Mouse (Mus musculus) ES-E14 (cell line): ENCODE results near the gene Nfic. TPM values are rescaled to one million over a fixed set of nuclear protein-coding genes. Genes with fewer than 3 reads are reported as not detected.
A peak's percentile ranks its signal among the peaks of the same experiment; 100 is the strongest.

Source experiments
- DNase-seq: peaks from one replicate; pipeline ENCODE4 v3.0.0-alpha.2; 2013; ENCODE audit warnings: low read depth, low spot score
- H3K27ac ChIP-seq: 2 replicates; pipeline ENCODE4 v1.5.1; 2012; ENCODE audit warnings: low read depth, mild to moderate bottlenecking, low read length, moderate library complexity, mixed read lengths; ENCODE audit not compliant: poor library complexity, insufficient read depth, severe bottlenecking
- H3K36me3 ChIP-seq: 2 replicates; pipeline ENCODE4 v1.6.1; 2012; ENCODE audit warnings: mild to moderate bottlenecking, low read length, moderate library complexity, mixed read lengths; ENCODE audit not compliant: control insufficient read depth, poor library complexity, insufficient read depth, severe bottlenecking
- H3K4me1 ChIP-seq, 2 experiments: fragments of 150-350 bp in 1 of 2; sonication (generic) in 1 of 2; 2 replicates each; pipeline ENCODE4 v1.6.1; 2012; ENCODE audit warnings: low read length in 2 of 2, mild to moderate bottlenecking in 1 of 2, mixed read lengths in 1 of 2; ENCODE audit not compliant: control insufficient read depth in 2 of 2, insufficient read depth in 2 of 2, poor library complexity in 1 of 2
- H3K4me3 ChIP-seq, 2 experiments: fragments of 150-350 bp in 1 of 2; sonication (generic) in 1 of 2; 2 replicates each; pipeline ENCODE4 v1.5.1; 2012; ENCODE audit warnings: low read length in 2 of 2, low read depth in 1 of 2, mild to moderate bottlenecking in 1 of 2, mixed read lengths in 1 of 2; ENCODE audit not compliant: insufficient read depth in 1 of 2, poor library complexity in 1 of 2, severe bottlenecking in 1 of 2
- H3K9ac ChIP-seq: 2 replicates; pipeline ENCODE4 v1.6.1; 2012; ENCODE audit warnings: low read depth, mild to moderate bottlenecking, low read length, mixed read lengths; ENCODE audit not compliant: poor library complexity, insufficient read depth, severe bottlenecking
- H3K9me3 ChIP-seq: fragments of 150-350 bp; sonication (generic); 2 replicates; pipeline ENCODE4 v1.6.1; 2012; ENCODE audit warnings: low read depth, mild to moderate bottlenecking, low read length; ENCODE audit not compliant: control insufficient read depth, insufficient read depth
- CHD2 ChIP-seq: IDR thresholded peaks from 2 replicates; pipeline ENCODE4 v1.6.1; 2014; ENCODE audit warnings: mild to moderate bottlenecking, low read depth, low read length, inconsistent platforms
- HCFC1 ChIP-seq: IDR thresholded peaks from 2 replicates; pipeline ENCODE4 v1.6.1; 2012; ENCODE audit warnings: low read length, inconsistent platforms, borderline replicate concordance; ENCODE audit not compliant: insufficient read depth
- MAFK ChIP-seq: IDR thresholded peaks from 2 replicates; pipeline ENCODE4 v1.6.1; 2014; ENCODE audit warnings: mild to moderate bottlenecking, low read depth, low read length, inconsistent platforms; ENCODE audit not compliant: insufficient read depth
- ZC3H11A ChIP-seq: IDR thresholded peaks from 2 replicates; pipeline ENCODE4 v1.6.1; 2012; ENCODE audit warnings: low read depth, mild to moderate bottlenecking, inconsistent platforms, low read length, borderline replicate concordance
- ZNF384 ChIP-seq: IDR thresholded peaks from 2 replicates; pipeline ENCODE4 v1.6.1; 2012; ENCODE audit warnings: low read depth, low read length, inconsistent platforms
- in situ Hi-C, 2 experiments: fragments of 600-800 bp; cut with MboI; formaldehyde crosslinking; loops; one replicate each; pipeline ENCODE4 v1.15.1; 2025; ENCODE audit warnings: low sequenced_read_pairs in 2 of 2, inconsistent platforms in 1 of 2; ENCODE audit not compliant: unreplicated experiment in 2 of 2
- total RNA-seq: library from RNA; depleted of rRNA; stranded (reverse); fragments of 300-350 nt; gene quantifications from 2 replicates; pipeline ENCODE4 v1.2.3, GENCODE M21; 2012

The Nfic gene
- total RNA-seq, 1 experiment: 4.9 TPM

GRCm38 (mm10) chr10:81407539-81408423, 47.7 kb downstream of the Nfic start:
- TF ChIP-seq CHD2 (no peak), ZNF384 (no peak), HCFC1 (no peak), MAFK (no peak), ZC3H11A (no peak)
- no peaks in the 10 kb centered on the region for H3K9me3 ChIP-seq
- peak overlapping the region in 1 of 2 experiments; percentile 57; a peak in 2 of 4 replicates for H3K4me3 ChIP-seq
- in situ Hi-C loops: no loop called here
- DNase-seq: no peak
- peaks cover 12% of the 10 kb centered on the region; the same call in 1 of the 2 replicates for H3K36me3 ChIP-seq
- peaks cover 3 to 74% of the 10 kb centered on the region in 2 experiments; a peak in 3 of 4 replicates for H3K4me1 ChIP-seq
- H3K9ac ChIP-seq: 0 out of 2 replicates have a peak overlapping the region, but pooled peaks have one; percentile 17
- H3K27ac ChIP-seq: no peak overlapping the region

- Histone ChIP-seq H3K27ac (no peak overlapping the region), H3K9me3 (no peaks in the 10 kb centered on the region), H3K9ac (no peak overlapping the region), H3K4me1 (peaks cover 3 to 69% of the 10 kb centered on the region in 2 experiments; a peak in 3 of 4 replicates), H3K4me3 (peak overlapping the region in 1 of 2 experiments; percentile 57; a peak in 2 of 4 replicates), H3K36me3 (peaks cover 10% of the 10 kb centered on the region; the same call in 1 of the 2 replicates)
- TF ChIP-seq MAFK (no peak), HCFC1 (no peak), ZNF384 (no peak), CHD2 (no peak), ZC3H11A (no peak)
- in situ Hi-C loops: no loop called here
- DNase-seq: no peak
Measured at GRCm38 (mm10) chr10:81406504-81407440, 48.7 kb downstream of the Nfic start.

- no peaks in the 10 kb centered on the region for H3K9me3 ChIP-seq
- peaks cover 7 to 64% of the 10 kb centered on the region in 2 experiments; a peak in 3 of 4 replicates for H3K4me1 ChIP-seq
- no peak overlapping the region for H3K4me3 ChIP-seq
- no peak overlapping the region for H3K9ac ChIP-seq
- TF ChIP-seq ZC3H11A (no peak), ZNF384 (no peak), HCFC1 (no peak), MAFK (no peak), CHD2 (no peak)
- H3K27ac ChIP-seq: no peak overlapping the region
- in situ Hi-C loops: no loop called here
- DNase-seq: no peak
- peaks cover 7% of the 10 kb centered on the region; the same call in 1 of the 2 replicates for H3K36me3 ChIP-seq
Measured at GRCm38 (mm10) chr10:81405588-81406201, 49.7 kb downstream of the Nfic start.

- Histone ChIP-seq H3K4me3 (peak overlapping the region in 1 of 2 experiments; percentile 19; a peak in 2 of 4 replicates), H3K9me3 (no peaks in the 10 kb centered on the region), H3K4me1 (peaks cover 8 to 62% of the 10 kb centered on the region in 2 experiments; a peak in 3 of 4 replicates), H3K36me3 (peaks cover 7% of the 10 kb centered on the region; the same call in 1 of the 2 replicates), H3K9ac (peak overlapping the region; percentile 5; the same call in 1 of the 2 replicates), H3K27ac (no peak overlapping the region)
- TF ChIP-seq CHD2 (no peak), HCFC1 (no peak), ZNF384 (no peak), ZC3H11A (no peak), MAFK (no peak)
- in situ Hi-C loops: no loop called here
- DNase-seq: no peak
Measured at GRCm38 (mm10) chr10:81404720-81405119, 50.7 kb downstream of the Nfic start.
